Mouse (Mus musculus): ENCODE results near the gene Sema3b.

GRCm38 (mm10) chr9:107586974-107587832, 21.8 kb downstream of the Sema3b start, which contains the start of gene Ifrd2:
- no peak for TF ChIP-seq CTCF (IDR thresholded peaks at IDR 0.05; ENCODE audit: borderline replicate concordance, insufficient read depth, low read depth, low read length)
- peak; percentile 49 for TF ChIP-seq POLR2A (IDR thresholded peaks at IDR 0.05; ENCODE audit: borderline replicate concordance, insufficient read depth, low read length)
